Comparison of ENCODE assay signal across 7 mouse cellular contexts in genomic region chr16:93079660-93080390, GRCm38 (mm10).
DNase-seq lines count a peak whose midpoint lies in the region; ATAC-seq lines count a peak whose summit lies in the region.

No protein-coding gene starts in this region.

- peak; percentile 44 for DNase-seq in adrenal gland, postnatal 14 days
- DNase-seq in kidney, postnatal 10 days: peak; percentile 70
- DNase-seq in midbrain, embryonic 11.5 days (ENCODE audit: low spot score, missing footprints): no peak
- peak; percentile 43 for DNase-seq in thymus, postnatal 25 days
- DNase-seq in layer of hippocampus, adult 9-11 months: no peak

- peaks cover 20% of the 10 kb centered on the region for H3K4me1 ChIP-seq in embryonic facial prominence, embryonic 15.5 days
- no peaks in the 10 kb centered on the region for H3K4me1 ChIP-seq in heart, embryonic 16.5 days (ENCODE audit: control insufficient read depth, insufficient read depth, low read length)
- no peaks in the 10 kb centered on the region for H3K4me1 ChIP-seq in midbrain, embryonic 11.5 days (ENCODE audit: control insufficient read depth, insufficient read depth, low read length)

- ATAC-seq in embryonic facial prominence, embryonic 15.5 days (ENCODE audit: insufficient number of reproducible peaks, low FRiP score, low TSS enrichment, low read depth): peak; percentile 47; the same call in 1 of the 2 replicates
- ATAC-seq in heart, embryonic 16.5 days (replicated peaks; ENCODE audit: extremely low read depth, insufficient read depth, low FRiP score): peak; percentile 32
- ATAC-seq in midbrain, embryonic 11.5 days (ENCODE audit: low FRiP score): no peak

- H3K9me3 ChIP-seq in embryonic facial prominence, embryonic 15.5 days (replicated peaks): no peaks in the 10 kb centered on the region
- H3K9me3 ChIP-seq in heart, embryonic 16.5 days (replicated peaks; ENCODE audit: control insufficient read depth, low read length): peaks cover 4% of the 10 kb centered on the region; the same call in 1 of the 2 replicates
- no peaks in the 10 kb centered on the region for H3K9me3 ChIP-seq in midbrain, embryonic 11.5 days (ENCODE audit: control insufficient read depth, low read length)

- peak overlapping the region; percentile 71 for H3K27ac ChIP-seq in embryonic facial prominence, embryonic 15.5 days (replicated peaks)
- H3K27ac ChIP-seq in heart, embryonic 16.5 days (ENCODE audit: low read length): no peak overlapping the region
- H3K27ac ChIP-seq in midbrain, embryonic 11.5 days (ENCODE audit: low read depth, low read length): no peak overlapping the region

- peak overlapping the region; percentile 12 for H3K4me3 ChIP-seq in embryonic facial prominence, embryonic 15.5 days (replicated peaks)
- no peak overlapping the region for H3K4me3 ChIP-seq in heart, embryonic 16.5 days (ENCODE audit: low read length)
- H3K4me3 ChIP-seq in midbrain, embryonic 11.5 days (ENCODE audit: low read depth, low read length): no peak overlapping the region

- no peak overlapping the region for H3K9ac ChIP-seq in embryonic facial prominence, embryonic 15.5 days
- no peak overlapping the region for H3K9ac ChIP-seq in heart, embryonic 16.5 days (ENCODE audit: low read length)
- H3K9ac ChIP-seq in midbrain, embryonic 11.5 days (ENCODE audit: low read length): no peak overlapping the region

- no peaks in the 10 kb centered on the region for H3K27me3 ChIP-seq in embryonic facial prominence, embryonic 15.5 days
- H3K27me3 ChIP-seq in heart, embryonic 16.5 days (ENCODE audit: control insufficient read depth, insufficient read depth, low read length): no peaks in the 10 kb centered on the region
- H3K27me3 ChIP-seq in midbrain, embryonic 11.5 days (ENCODE audit: control insufficient read depth, insufficient read depth, low read length): no peaks in the 10 kb centered on the region

- H3K36me3 ChIP-seq in embryonic facial prominence, embryonic 15.5 days: no peaks in the 10 kb centered on the region
- no peaks in the 10 kb centered on the region for H3K36me3 ChIP-seq in heart, embryonic 16.5 days (ENCODE audit: control insufficient read depth, insufficient read depth)
- H3K36me3 ChIP-seq in midbrain, embryonic 11.5 days (ENCODE audit: control insufficient read depth, insufficient read depth, low read length): no peaks in the 10 kb centered on the region

- 21% methylated on average over 17 of the region's 17 CpGs for WGBS in embryonic facial prominence, embryonic 15.5 days
- 55% methylated on average over 17 of the region's 17 CpGs for WGBS in heart, embryonic 16.5 days
- WGBS in midbrain, embryonic 11.5 days: 50% methylated on average over 17 of the region's 17 CpGs

- H3K4me2 ChIP-seq in embryonic facial prominence, embryonic 15.5 days (replicated peaks): peak overlapping the region; percentile 40
- peak overlapping the region; percentile 14 for H3K4me2 ChIP-seq in heart, embryonic 16.5 days (ENCODE audit: low read depth, low read length)
- H3K4me2 ChIP-seq in midbrain, embryonic 11.5 days: peak overlapping the region; percentile 16; the same call in 1 of the 2 replicates

Comparison
In these comparisons a context has a peak if more than half of its experiments do, and no peak if none do; other contexts are left out.
1. DNase-seq: peak in adrenal gland, postnatal 14 days (single experiment), kidney, postnatal 10 days (single experiment) and thymus, postnatal 25 days (single experiment); none in midbrain, embryonic 11.5 days (single experiment) and layer of hippocampus, adult 9-11 months (single experiment).
2. Peak in every context shown above with its lines, with median percentiles within 50 percentile points of each other: H3K4me2 ChIP-seq.